Mouse (Mus musculus): ENCODE data around the gene Gm20388. TPM values are rescaled to one million over a fixed set of nuclear protein-coding genes. Genes with fewer than 3 reads are reported as not detected.

Gm20388 gene
- polyA plus RNA-seq, 1 experiment, result 49.7 TPM

DNA sequence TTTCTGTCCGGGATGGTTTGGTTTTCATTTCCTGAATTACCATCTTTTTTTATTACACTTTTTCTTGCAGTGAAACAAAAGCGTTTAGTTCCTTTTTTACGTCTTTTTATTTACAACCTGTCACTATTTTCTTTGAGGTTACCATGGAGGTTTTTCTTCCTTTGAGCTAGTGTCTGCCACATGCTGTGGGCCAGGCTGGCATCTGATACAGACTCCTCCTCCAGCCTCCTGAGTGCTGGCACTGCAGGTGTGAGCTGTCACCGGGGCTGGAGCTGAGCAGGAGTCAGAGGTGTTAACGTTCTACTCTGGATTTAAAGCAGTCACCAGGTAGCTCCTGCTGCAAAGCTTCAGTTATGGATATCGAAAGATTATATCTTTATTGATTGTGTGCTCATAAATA, 2962.5 kb downstream of the Gm20388 start:
- Histone ChIP-seq H3K27me3 (replicated peaks; ENCODE audit: control insufficient read depth, insufficient read depth, low read length) (no peaks in the 10 kb centered on the region), H3K27ac (ENCODE audit: insufficient read depth, low read depth, low read length) (no peak overlapping the region), H3K36me3 (ENCODE audit: control insufficient read depth, insufficient read depth, low read length) (no peaks in the 10 kb centered on the region), H3K4me3 (ENCODE audit: insufficient read depth, low read depth, low read length) (no peak overlapping the region), H3K4me1 (ENCODE audit: control insufficient read depth, insufficient read depth, low read length) (no peaks in the 10 kb centered on the region)
- no peak for TF ChIP-seq POLR2A (IDR thresholded peaks at IDR 0.05; ENCODE audit: low read depth, low read length)
- no peak for TF ChIP-seq CTCF (conservative IDR thresholded peaks at IDR 0.05; ENCODE audit: insufficient read depth, insufficient read length, low read depth, low read length)
- no peak for DNase-seq
- WGBS, result 36% methylated on average over 6 of the region's 6 CpGs

DNA sequence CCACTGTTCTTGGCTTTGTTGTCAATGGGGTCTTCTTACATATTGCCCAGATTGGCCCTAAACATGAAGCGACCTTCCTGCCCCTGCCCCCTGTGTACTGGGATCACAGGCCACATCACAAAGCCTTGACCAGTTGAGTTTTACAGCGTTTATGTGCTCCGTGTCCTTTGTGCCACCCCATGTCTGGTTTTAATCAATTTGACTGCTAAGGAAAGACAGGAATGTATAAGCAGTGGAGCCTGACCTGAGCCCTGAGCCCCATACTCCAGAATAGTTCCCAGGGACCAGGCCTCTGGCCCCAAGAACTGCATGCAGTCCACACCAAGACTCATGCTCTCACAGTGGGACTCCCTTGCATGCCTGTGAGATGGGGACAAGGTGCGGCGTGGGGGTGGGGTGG, 2964.5 kb downstream of the Gm20388 start:
- no peak overlapping the region for H3K4me3 ChIP-seq (ENCODE audit: insufficient read depth, low read depth, low read length)
- no peak for DNase-seq
- no peaks in the 10 kb centered on the region for H3K4me1 ChIP-seq (ENCODE audit: control insufficient read depth, insufficient read depth, low read length)
- WGBS, result 65% methylated on average over 5 of the region's 5 CpGs
- H3K27ac ChIP-seq (ENCODE audit: insufficient read depth, low read depth, low read length), result no peak overlapping the region
- H3K36me3 ChIP-seq (ENCODE audit: control insufficient read depth, insufficient read depth, low read length), result no peaks in the 10 kb centered on the region
- H3K27me3 ChIP-seq (replicated peaks; ENCODE audit: control insufficient read depth, insufficient read depth, low read length), result no peaks in the 10 kb centered on the region
- TF ChIP-seq POLR2A (IDR thresholded peaks at IDR 0.05; ENCODE audit: low read depth, low read length) (no peak), CTCF (conservative IDR thresholded peaks at IDR 0.05; ENCODE audit: insufficient read depth, insufficient read length, low read depth, low read length) (no peak)

DNA sequence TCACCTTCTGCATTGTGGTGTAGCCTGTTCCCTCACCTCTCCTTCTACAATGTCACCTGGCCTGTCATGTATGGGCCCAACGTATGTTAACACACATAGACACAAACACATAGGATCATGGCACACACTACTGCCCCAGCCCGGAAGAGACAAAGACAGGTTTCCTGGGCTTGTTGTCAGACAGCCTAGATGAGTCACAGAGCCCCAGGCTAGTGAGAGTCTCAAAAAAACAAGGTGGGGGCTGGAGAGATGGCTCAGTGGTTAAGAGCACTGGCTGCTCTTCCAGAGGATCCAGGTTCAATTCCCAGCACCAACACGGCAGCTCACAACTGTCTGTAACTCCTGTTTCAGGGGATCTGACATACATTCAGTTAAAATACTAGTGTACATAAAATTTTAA, 2967.6 kb downstream of the Gm20388 start:
- Histone ChIP-seq H3K27me3 (replicated peaks; ENCODE audit: control insufficient read depth, insufficient read depth, low read length) (no peaks in the 10 kb centered on the region), H3K36me3 (ENCODE audit: control insufficient read depth, insufficient read depth, low read length) (no peaks in the 10 kb centered on the region), H3K27ac (ENCODE audit: insufficient read depth, low read depth, low read length) (no peak overlapping the region), H3K4me3 (ENCODE audit: insufficient read depth, low read depth, low read length) (no peak overlapping the region), H3K4me1 (ENCODE audit: control insufficient read depth, insufficient read depth, low read length) (no peaks in the 10 kb centered on the region)
- TF ChIP-seq CTCF (conservative IDR thresholded peaks at IDR 0.05; ENCODE audit: insufficient read depth, insufficient read length, low read depth, low read length), result no peak
- TF ChIP-seq POLR2A (IDR thresholded peaks at IDR 0.05; ENCODE audit: low read depth, low read length), result no peak
- DNase-seq, result no peak
- WGBS, result 88% methylated on average over 3 of the region's 3 CpGs

DNA sequence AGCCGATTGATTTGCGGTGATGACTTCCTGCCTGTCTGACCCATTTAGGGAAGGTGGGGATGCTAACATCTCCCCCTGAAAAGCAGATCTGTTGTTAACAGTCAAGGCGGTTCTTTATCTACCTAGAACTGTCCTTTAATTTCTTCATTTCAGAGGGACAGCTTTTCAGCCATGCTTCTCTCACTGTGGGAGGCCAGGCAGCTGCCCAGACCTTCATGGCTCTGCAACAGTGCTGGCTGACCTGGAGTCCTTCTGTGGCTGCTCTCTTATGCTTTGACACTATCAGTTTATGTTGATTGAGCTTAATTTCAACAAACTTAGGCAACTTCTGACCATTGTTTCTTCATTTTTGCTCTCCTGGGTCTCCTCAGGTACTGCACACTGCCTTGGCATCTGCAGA, 2969.7 kb downstream of the Gm20388 start:
- TF ChIP-seq CTCF (conservative IDR thresholded peaks at IDR 0.05; ENCODE audit: insufficient read depth, insufficient read length, low read depth, low read length) (no peak), POLR2A (IDR thresholded peaks at IDR 0.05; ENCODE audit: low read depth, low read length) (no peak)
- Histone ChIP-seq H3K4me1 (ENCODE audit: control insufficient read depth, insufficient read depth, low read length) (no peaks in the 10 kb centered on the region), H3K36me3 (ENCODE audit: control insufficient read depth, insufficient read depth, low read length) (no peaks in the 10 kb centered on the region; the same call in none of the 2 replicates), H3K27me3 (replicated peaks; ENCODE audit: control insufficient read depth, insufficient read depth, low read length) (no peaks in the 10 kb centered on the region), H3K27ac (ENCODE audit: insufficient read depth, low read depth, low read length) (no peak overlapping the region), H3K4me3 (ENCODE audit: insufficient read depth, low read depth, low read length) (no peak overlapping the region)
- DNase-seq, result no peak
- 60% methylated on average over 3 of the region's 3 CpGs for WGBS

DNA sequence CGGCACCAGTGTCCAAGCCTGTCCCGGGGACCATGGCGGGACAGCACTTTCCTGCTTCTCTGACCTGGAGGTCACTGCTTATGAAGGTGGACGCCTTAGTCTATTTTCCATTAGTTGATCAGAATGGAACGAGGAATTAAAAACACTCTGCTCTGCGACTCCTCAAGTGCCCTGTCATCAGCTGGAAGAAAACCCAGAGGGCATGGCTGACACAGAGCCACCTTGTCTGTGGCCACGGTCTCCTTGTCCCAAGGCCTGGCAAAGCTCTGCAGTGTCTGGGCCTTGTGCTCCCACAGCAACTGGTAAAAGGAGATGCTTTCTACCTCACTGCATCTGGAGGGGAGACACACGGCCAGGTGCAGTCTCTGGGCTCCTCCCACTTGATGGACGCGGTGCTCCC, 2973.0 kb downstream of the Gm20388 start:
- Histone ChIP-seq H3K27ac (ENCODE audit: insufficient read depth, low read depth, low read length) (no peak overlapping the region), H3K4me1 (ENCODE audit: control insufficient read depth, insufficient read depth, low read length) (no peaks in the 10 kb centered on the region), H3K36me3 (ENCODE audit: control insufficient read depth, insufficient read depth, low read length) (peaks cover 1% of the 10 kb centered on the region), H3K4me3 (ENCODE audit: insufficient read depth, low read depth, low read length) (no peak overlapping the region), H3K27me3 (replicated peaks; ENCODE audit: control insufficient read depth, insufficient read depth, low read length) (no peaks in the 10 kb centered on the region)
- 80% methylated on average over 10 of the region's 10 CpGs for WGBS
- DNase-seq, result no peak
- no peak for TF ChIP-seq POLR2A (IDR thresholded peaks at IDR 0.05; ENCODE audit: low read depth, low read length)
- no peak for TF ChIP-seq CTCF (conservative IDR thresholded peaks at IDR 0.05; ENCODE audit: insufficient read depth, insufficient read length, low read depth, low read length)

DNA sequence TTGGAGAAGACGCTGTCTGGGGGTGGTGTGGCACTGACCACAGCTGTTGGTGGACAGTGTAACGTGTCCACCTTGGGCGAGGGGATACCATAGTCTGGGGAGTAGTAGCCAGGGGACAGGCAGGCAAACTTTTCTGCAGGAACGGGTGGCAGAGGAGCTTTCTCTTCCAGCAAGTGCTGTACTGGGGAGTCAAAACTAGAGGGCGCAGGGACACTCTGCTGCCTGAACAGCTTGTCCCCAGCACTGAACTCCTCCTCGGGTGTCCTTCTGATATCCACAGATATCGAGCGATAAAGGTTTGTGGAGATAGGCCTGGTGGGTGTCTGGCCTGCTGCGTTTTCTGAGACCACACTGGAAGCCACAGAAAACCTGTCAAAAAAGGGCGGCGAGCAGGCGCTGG, 2980.8 kb downstream of the Gm20388 start:
- H3K4me1 ChIP-seq (ENCODE audit: control insufficient read depth, insufficient read depth, low read length), result no peaks in the 10 kb centered on the region
- no peak for DNase-seq
- WGBS, result 83% methylated on average over 12 of the region's 12 CpGs
- H3K36me3 ChIP-seq (ENCODE audit: control insufficient read depth, insufficient read depth, low read length), result peaks cover 16% of the 10 kb centered on the region
- TF ChIP-seq CTCF (conservative IDR thresholded peaks at IDR 0.05; ENCODE audit: insufficient read depth, insufficient read length, low read depth, low read length) (peak; percentile 40), POLR2A (IDR thresholded peaks at IDR 0.05; ENCODE audit: low read depth, low read length) (no peak)
- H3K27me3 ChIP-seq (replicated peaks; ENCODE audit: control insufficient read depth, insufficient read depth, low read length), result no peaks in the 10 kb centered on the region
- no peak overlapping the region for H3K27ac ChIP-seq (ENCODE audit: insufficient read depth, low read depth, low read length)
- H3K4me3 ChIP-seq (ENCODE audit: insufficient read depth, low read depth, low read length), result no peak overlapping the region

DNA sequence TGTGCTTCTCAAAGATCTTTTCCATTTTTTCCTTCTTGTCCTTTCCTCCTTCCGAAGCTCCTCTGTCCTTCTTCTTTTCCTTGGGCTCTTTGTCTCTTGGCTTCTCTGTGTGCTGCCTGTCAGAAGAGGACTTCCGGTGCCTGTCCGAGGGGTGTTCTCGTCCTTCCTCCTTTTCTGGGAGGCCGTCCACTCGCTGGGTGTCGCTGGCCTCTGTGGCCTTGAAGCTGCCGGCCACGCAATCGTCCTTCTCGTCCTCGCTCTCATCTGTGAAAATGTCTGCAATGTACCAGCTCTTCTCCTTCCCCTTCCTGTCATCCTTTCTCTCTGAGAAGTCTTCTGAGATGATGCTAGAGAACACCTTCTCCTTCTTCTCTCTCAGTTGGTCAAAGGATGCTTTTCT, 2982.8 kb downstream of the Gm20388 start:
- H3K27me3 ChIP-seq (replicated peaks; ENCODE audit: control insufficient read depth, insufficient read depth, low read length), result no peaks in the 10 kb centered on the region
- H3K4me1 ChIP-seq (ENCODE audit: control insufficient read depth, insufficient read depth, low read length), result no peaks in the 10 kb centered on the region
- DNase-seq, result no peak
- no peak overlapping the region for H3K4me3 ChIP-seq (ENCODE audit: insufficient read depth, low read depth, low read length)
- peaks cover 17% of the 10 kb centered on the region for H3K36me3 ChIP-seq (ENCODE audit: control insufficient read depth, insufficient read depth, low read length)
- 86% methylated on average over 12 of the region's 12 CpGs for WGBS
- no peak for TF ChIP-seq POLR2A (IDR thresholded peaks at IDR 0.05; ENCODE audit: low read depth, low read length)
- TF ChIP-seq CTCF (conservative IDR thresholded peaks at IDR 0.05; ENCODE audit: insufficient read depth, insufficient read length, low read depth, low read length), result no peak
- H3K27ac ChIP-seq (ENCODE audit: insufficient read depth, low read depth, low read length), result no peak overlapping the region

DNA sequence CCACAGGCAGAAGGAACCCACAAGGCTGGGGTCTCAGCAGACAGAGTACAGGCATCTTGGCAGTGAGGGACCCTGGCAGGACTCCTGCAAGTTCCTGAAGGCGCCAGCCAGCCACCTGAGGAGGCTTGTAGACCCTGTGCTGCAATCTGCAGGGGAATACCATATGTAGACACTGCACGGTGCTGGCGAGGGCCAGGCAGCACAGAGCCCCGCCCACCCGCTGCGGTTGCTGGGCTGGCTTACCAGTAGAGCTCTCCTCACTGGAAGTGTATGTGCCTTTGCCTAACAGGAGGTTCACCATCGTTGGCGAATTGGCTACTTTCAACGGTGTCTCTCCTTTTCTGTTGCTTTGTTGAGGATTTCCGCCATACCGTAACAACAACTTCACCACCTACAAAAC, 2985.7 kb downstream of the Gm20388 start:
- DNase-seq, result no peak
- H3K27me3 ChIP-seq (replicated peaks; ENCODE audit: control insufficient read depth, insufficient read depth, low read length), result no peaks in the 10 kb centered on the region
- H3K36me3 ChIP-seq (ENCODE audit: control insufficient read depth, insufficient read depth, low read length), result peaks cover 17% of the 10 kb centered on the region
- no peaks in the 10 kb centered on the region; the same call in 1 of the 2 replicates for H3K4me1 ChIP-seq (ENCODE audit: control insufficient read depth, insufficient read depth, low read length)
- H3K4me3 ChIP-seq (ENCODE audit: insufficient read depth, low read depth, low read length), result no peak overlapping the region
- 93% methylated on average over 11 of the region's 11 CpGs for WGBS
- H3K27ac ChIP-seq (ENCODE audit: insufficient read depth, low read depth, low read length), result no peak overlapping the region
- TF ChIP-seq CTCF (conservative IDR thresholded peaks at IDR 0.05; ENCODE audit: insufficient read depth, insufficient read length, low read depth, low read length) (no peak), POLR2A (IDR thresholded peaks at IDR 0.05; ENCODE audit: low read depth, low read length) (no peak)

All from kidney, adult 2 months (tissue).